Mouse (Mus musculus) kidney, adult 2 months (tissue): ENCODE data around the gene Gm49711.

Source experiments
- CTCF ChIP-seq: fragments of 200-500 bp; conservative IDR thresholded peaks from 2 replicates; pipeline ENCODE4 v1.5.1; 2011; ENCODE audit warnings: low read depth, mild to moderate bottlenecking, control low read depth, low read length, moderate library complexity, mixed read lengths; ENCODE audit not compliant: insufficient read depth, insufficient read length
- POLR2A ChIP-seq: fragments of 200-500 bp; IDR thresholded peaks from one replicate; pipeline ENCODE4 v1.6.1; 2011; ENCODE audit warnings: low read depth, low read length, control low read depth

- TF ChIP-seq CTCF, result no peak
- no peak for TF ChIP-seq POLR2A
Observed at GRCm38 (mm10) chr16:92100111-92100510, 42.0 kb downstream of the Gm49711 start.
